8 mouse cellular contexts compared by ENCODE assay signal in the genomic region with DNA sequence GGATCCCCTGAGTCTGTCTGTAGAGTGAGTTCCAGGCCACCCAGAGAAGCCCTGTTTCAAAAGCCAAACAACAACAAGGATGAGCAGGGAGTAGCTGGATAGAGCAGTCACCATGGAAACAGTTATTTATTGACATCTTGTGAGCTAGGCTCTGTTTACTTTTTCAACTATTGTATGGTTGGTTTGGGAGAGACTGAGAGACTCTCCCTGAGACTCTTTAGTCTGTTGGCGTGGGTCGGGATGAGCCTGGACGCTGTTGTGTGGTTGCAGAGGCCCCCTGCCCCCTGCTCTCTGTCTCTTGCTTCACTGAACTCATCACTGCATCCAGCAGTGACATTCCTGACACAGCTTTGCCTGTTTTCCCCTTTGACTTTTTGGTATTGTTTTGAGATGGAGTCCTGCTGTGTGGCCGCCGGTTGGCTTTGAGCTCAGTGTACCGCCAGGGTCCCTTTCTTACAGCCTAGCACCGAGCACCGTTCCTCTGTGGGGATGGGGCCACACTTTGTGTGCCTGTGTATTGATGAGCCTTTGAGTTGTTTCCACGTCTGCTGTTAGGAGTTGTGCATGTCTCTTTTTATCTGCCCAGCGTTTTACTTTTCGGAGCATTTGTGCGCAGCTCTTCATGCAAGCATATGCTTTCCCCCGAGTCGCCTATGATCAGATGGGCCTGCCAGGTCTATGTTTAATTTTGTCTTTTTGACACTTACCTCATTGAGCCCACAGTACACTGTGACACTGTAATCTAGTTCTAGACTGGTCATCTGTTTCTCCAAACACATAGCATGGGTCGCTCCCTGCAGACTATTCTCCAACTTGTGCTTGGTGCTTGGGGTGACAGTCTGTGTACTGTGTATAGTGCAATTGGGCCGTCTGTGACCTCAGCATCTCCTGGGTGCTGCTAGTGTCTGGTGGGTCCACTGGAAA. TPM values are rescaled to one million over a fixed set of nuclear protein-coding genes. Genes with fewer than 3 reads are reported as not detected.
A peak's percentile ranks its signal among the peaks of the same experiment; 100 is the strongest.
DNase-seq lines count a peak whose midpoint lies in the region; ATAC-seq and TF ChIP-seq lines count a peak whose summit lies in the region.
"Had no signal": no experiment of that assay in that cellular context is flagged by ENCODE, and none has a peak within 500 bp of the region (broad histone marks: within the 10 kb centered on the region; RNA-seq: fewer than 3 reads in every experiment).

No protein-coding gene starts in this region.

- H3K27ac ChIP-seq in kidney, embryonic 16.5 days (ENCODE audit: low read length), result peak overlapping the region; percentile 43; the same call in 1 of the 2 replicates
- H3K27ac ChIP-seq in hindbrain, embryonic 12.5 days, result peak overlapping the region; percentile 44
- peak overlapping the region; percentile 37 for H3K27ac ChIP-seq in olfactory bulb, adult 2 months (ENCODE audit: insufficient read depth, low read depth, low read length)
- H3K27ac ChIP-seq: stomach, embryonic 15.5 days had no signal

- peaks cover 9% of the 10 kb centered on the region; the same call in 1 of the 2 replicates for H3K36me3 ChIP-seq in kidney, embryonic 16.5 days (ENCODE audit: insufficient read depth, low read length)
- peaks cover 8% of the 10 kb centered on the region; the same call in 1 of the 2 replicates for H3K36me3 ChIP-seq in hindbrain, embryonic 12.5 days

- no peak for TF ChIP-seq CTCF in olfactory bulb, adult 2 months (IDR thresholded peaks at IDR 0.05; ENCODE audit: insufficient read depth, low read depth, low read length)

- no peak overlapping the region; the same call in 1 of the 2 replicates for H3K4me2 ChIP-seq in kidney, embryonic 16.5 days (replicated peaks; ENCODE audit: low read depth, low read length)
- H3K4me2 ChIP-seq in hindbrain, embryonic 12.5 days (replicated peaks), result peak overlapping the region; percentile 26
- H3K4me2 ChIP-seq: stomach, embryonic 15.5 days had no signal

- H3K4me1 ChIP-seq in kidney, embryonic 16.5 days (ENCODE audit: insufficient read depth, low read length), result peaks cover 30% of the 10 kb centered on the region
- peaks cover 48% of the 10 kb centered on the region for H3K4me1 ChIP-seq in hindbrain, embryonic 12.5 days
- peaks cover 52% of the 10 kb centered on the region for H3K4me1 ChIP-seq in olfactory bulb, adult 2 months (ENCODE audit: control insufficient read depth, insufficient read depth, low read length)

- TF ChIP-seq POLR2A in olfactory bulb, adult 2 months (IDR thresholded peaks at IDR 0.05; ENCODE audit: insufficient read depth, low read depth, low read length), result no peak

- DNase-seq in kidney, postnatal 36 days, result no peak
- peak; percentile 76 for DNase-seq in embryo, embryonic 10.5 days (ENCODE audit: low spot score)
- no peak for DNase-seq in right cerebral cortex, postnatal 10 days (ENCODE audit: low spot score in 2 of 2)
- no peak for DNase-seq in adrenal gland, postnatal 36 days

- H3K9ac ChIP-seq in kidney, embryonic 16.5 days (replicated peaks; ENCODE audit: low read length), result 0 out of 2 replicates have a peak overlapping the region, but pooled peaks have one; percentile 41
- 0 out of 2 replicates have a peak overlapping the region, but pooled peaks have one; percentile 23 for H3K9ac ChIP-seq in hindbrain, embryonic 12.5 days
- H3K9ac ChIP-seq: stomach, embryonic 15.5 days had no signal

- H3K4me3 ChIP-seq in kidney, embryonic 16.5 days (ENCODE audit: low read length), result 0 out of 2 replicates have a peak overlapping the region, but pooled peaks have one; percentile 1
- no peak overlapping the region for H3K4me3 ChIP-seq in hindbrain, embryonic 12.5 days
- peak overlapping the region; percentile 14; the same call in 1 of the 2 replicates for H3K4me3 ChIP-seq in olfactory bulb, adult 2 months (ENCODE audit: insufficient read depth, low read depth, low read length)
- H3K4me3 ChIP-seq: stomach, embryonic 15.5 days had no signal

- no peaks in the 10 kb centered on the region for H3K27me3 ChIP-seq in kidney, embryonic 16.5 days (ENCODE audit: insufficient read depth, low read length)
- H3K27me3 ChIP-seq in hindbrain, embryonic 12.5 days, result no peaks in the 10 kb centered on the region
- H3K27me3 ChIP-seq: stomach, embryonic 15.5 days had no signal

- H3K9me3 ChIP-seq in kidney, embryonic 16.5 days (ENCODE audit: low read length), result no peaks in the 10 kb centered on the region
- H3K9me3 ChIP-seq in hindbrain, embryonic 12.5 days (replicated peaks), result no peaks in the 10 kb centered on the region
- H3K9me3 ChIP-seq: stomach, embryonic 15.5 days had no signal

- ATAC-seq in kidney, embryonic 16.5 days (ENCODE audit: low FRiP score, low TSS enrichment), result no peak
- ATAC-seq in hindbrain, embryonic 12.5 days (ENCODE audit: low FRiP score), result peak; percentile 51

- WGBS in kidney, embryonic 16.5 days, result 59% methylated on average over 16 of the region's 16 CpGs
- 25% methylated on average over 16 of the region's 16 CpGs for WGBS in hindbrain, embryonic 12.5 days
- WGBS in olfactory bulb, adult 2 months, result 25% methylated on average over 16 of the region's 16 CpGs

RNA-seq across cellular contexts. Expression of gene Klc1, which starts 7.9 kb away (rescaled TPM):
- 98.5 and 101 TPM in 2 replicates for polyA plus RNA-seq in kidney, embryonic 16.5 days (2015; fragmentation: Nextera tagmentation; extraction: Ambion mirVana)
- 430 and 446 TPM in 2 replicates for polyA plus RNA-seq in hindbrain, embryonic 12.5 days (2016; fragmentation: Nextera tagmentation; extraction: Ambion mirVana)
- 135 and 1,741 TPM in 2 replicates for polyA plus RNA-seq in olfactory bulb, adult 2 months (2012; ENCODE audit: insufficient read depth, insufficient read length, low replicate concordance, missing spikeins)
- total RNA-seq in adrenal gland, postnatal 36 days (2021), result 100 to 1,000 TPM in 1 of 2 experiments, 10 to 100 TPM in 1; 94.0 to 130 TPM

RNA-seq across cellular contexts. Expression of gene Xrcc3, which starts 47.1 kb away (rescaled TPM):
- 12.4 and 16.1 TPM in 2 replicates for polyA plus RNA-seq in kidney, embryonic 16.5 days (2015; fragmentation: Nextera tagmentation; extraction: Ambion mirVana)
- polyA plus RNA-seq in hindbrain, embryonic 12.5 days (2016; fragmentation: Nextera tagmentation; extraction: Ambion mirVana), result 5.8 and 6.4 TPM in 2 replicates
- not detected in 2 replicates for polyA plus RNA-seq in olfactory bulb, adult 2 months (2012; ENCODE audit: insufficient read depth, insufficient read length, low replicate concordance, missing spikeins)
- total RNA-seq in adrenal gland, postnatal 36 days (2021), result 10 to 100 TPM; 14.9 to 18.6 TPM

RNA-seq across cellular contexts. Expression of gene Zfyve21, which starts 47.4 kb away (rescaled TPM):
- polyA plus RNA-seq in kidney, embryonic 16.5 days (2015; fragmentation: Nextera tagmentation; extraction: Ambion mirVana), result 133 and 159 TPM in 2 replicates
- polyA plus RNA-seq in hindbrain, embryonic 12.5 days (2016; fragmentation: Nextera tagmentation; extraction: Ambion mirVana), result 53.5 and 56.8 TPM in 2 replicates
- polyA plus RNA-seq in olfactory bulb, adult 2 months (2012; ENCODE audit: insufficient read depth, insufficient read length, low replicate concordance, missing spikeins), result not detected in 2 replicates
- total RNA-seq in adrenal gland, postnatal 36 days (2021), result 100 to 1,000 TPM in 1 of 2 experiments, 10 to 100 TPM in 1; 96.9 to 101 TPM

RNA-seq across cellular contexts. Expression of gene Apopt1, which starts 53.5 kb away (rescaled TPM):
- 54.8 TPM in 2 replicates for polyA plus RNA-seq in kidney, embryonic 16.5 days (2015; fragmentation: Nextera tagmentation; extraction: Ambion mirVana)
- polyA plus RNA-seq in hindbrain, embryonic 12.5 days (2016; fragmentation: Nextera tagmentation; extraction: Ambion mirVana), result 49.9 and 54.0 TPM in 2 replicates
- polyA plus RNA-seq in olfactory bulb, adult 2 months (2012; ENCODE audit: insufficient read depth, insufficient read length, low replicate concordance, missing spikeins), result not detected in 2 replicates
- total RNA-seq in adrenal gland, postnatal 36 days (2021), result 10 to 100 TPM; 58.8 to 76.2 TPM

RNA-seq across cellular contexts. Expression of gene Bag5, which starts 53.5 kb away (rescaled TPM):
- 52.0 and 59.5 TPM in 2 replicates for polyA plus RNA-seq in kidney, embryonic 16.5 days (2015; fragmentation: Nextera tagmentation; extraction: Ambion mirVana)
- 60.4 and 62.3 TPM in 2 replicates for polyA plus RNA-seq in hindbrain, embryonic 12.5 days (2016; fragmentation: Nextera tagmentation; extraction: Ambion mirVana)
- polyA plus RNA-seq in olfactory bulb, adult 2 months (2012; ENCODE audit: insufficient read depth, insufficient read length, low replicate concordance, missing spikeins), result not detected in 2 replicates
- total RNA-seq in adrenal gland, postnatal 36 days (2021), result 10 to 100 TPM; 37.2 to 39.8 TPM

Comparison
In these comparisons a context has a peak if more than half of its experiments do, and no peak if none do; other contexts are left out.
1. RNA of gene Zfyve21, which starts 47.4 kb away (polyA plus RNA-seq): 133 to 159 TPM in kidney, embryonic 16.5 days and 53.5 to 56.8 TPM in hindbrain, embryonic 12.5 days; not detected in olfactory bulb, adult 2 months; every median in the first group is over 10 times any median in the second.
2. Peak in every context shown above with its lines, with median percentiles within 50 percentile points of each other: H3K27ac ChIP-seq.